Mouse (Mus musculus) megakaryocyte-erythroid progenitor cell, adult 5-6 weeks (primary cell): ENCODE measurements around the gene Bola2. TPM values are rescaled to one million over a fixed set of nuclear protein-coding genes. Genes with fewer than 3 reads are reported as not detected.

Experiments
- ATAC-seq: replicated peaks from 2 replicates; pipeline ENCODE4 v1.8.0; 2016; ENCODE audit warnings: mild to moderate bottlenecking, inconsistent platforms; ENCODE audit not compliant: severe bottlenecking, poor library complexity, low FRiP score, low TSS enrichment
- total RNA-seq, 2 experiments: library from RNA; stranded (forward) in 1 of 2; stranded (reverse) in 1 of 2; fragments of 200-1000, 215-1000 nt in 1 of 2; fragments of >200 nt in 1 of 2; fragmentation: Nextera tagmentation in 1 of 2; gene quantifications; 2 replicates each; pipeline ENCODE4 v1.2.3; 2014 to 2017

Gene Bola2
- total RNA-seq, 2 experiments from 2014 or later, result 179 to 212 TPM

- ATAC-seq, result no peak; the same call in 1 of the 2 replicates
These were observed 50.9 kb downstream of the Bola2 start for GRCm38 (mm10) chr7:126746066-126746465.

DNA sequence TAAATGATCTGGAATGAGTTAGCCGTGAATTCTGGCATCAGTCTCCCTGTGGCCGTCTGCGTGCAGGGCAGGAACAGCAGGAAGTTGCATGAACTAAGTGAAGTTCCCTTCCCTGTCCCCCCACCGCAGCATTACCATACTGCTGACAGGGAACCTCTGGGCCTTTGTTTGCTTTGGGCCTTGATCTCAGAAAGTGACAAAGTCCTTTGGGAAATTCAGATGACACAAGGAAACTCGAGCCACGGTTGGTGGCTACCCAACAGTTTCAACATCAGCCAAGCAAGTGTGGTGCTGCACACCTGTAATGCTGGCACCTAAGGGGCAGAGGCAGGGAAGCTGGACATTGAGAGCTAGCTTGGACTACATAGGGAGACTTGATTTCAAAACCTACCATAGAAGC is 51.6 kb downstream of the Bola2 start:
- ATAC-seq, result no peak

GRCm38 (mm10) chr7:126748824-126749223 is 53.6 kb downstream of the Bola2 start:
- no peak for ATAC-seq

Other genes starting within 250 kb of the Bola2 start
- gene Atp2a1, start 232.3 kb upstream of the Bola2 start, total RNA-seq (2014; fragmentation: Nextera tagmentation), result 2.3 TPM in 1 of 2 replicates, not detected in the other
- 0.15 and 0.61 TPM in 2 replicates for gene Atp2a1, start 232.3 kb upstream of the Bola2 start, total RNA-seq (2017)
- 24.8 and 49.2 TPM in 2 replicates for gene Sh2b1, start 220.0 kb upstream of the Bola2 start, total RNA-seq (2014; fragmentation: Nextera tagmentation)
- gene Sh2b1, start 220.0 kb upstream of the Bola2 start, total RNA-seq (2017), result 11.7 and 11.9 TPM in 2 replicates
- gene Tufm, start 208.0 kb upstream of the Bola2 start, total RNA-seq (2014; fragmentation: Nextera tagmentation), result 128 and 168 TPM in 2 replicates
- 92.9 and 141 TPM in 2 replicates for gene Tufm, start 208.0 kb upstream of the Bola2 start, total RNA-seq (2017)
- gene Atxn2l, start 192.0 kb upstream of the Bola2 start, total RNA-seq (2014; fragmentation: Nextera tagmentation), result 162 and 199 TPM in 2 replicates
- gene Atxn2l, start 192.0 kb upstream of the Bola2 start, total RNA-seq (2017), result 28.4 and 42.7 TPM in 2 replicates
- 193 and 244 TPM in 2 replicates for gene Eif3c, start 129.0 kb upstream of the Bola2 start, total RNA-seq (2014; fragmentation: Nextera tagmentation)
- gene Eif3c, start 129.0 kb upstream of the Bola2 start, total RNA-seq (2017), result 286 and 298 TPM in 2 replicates
- gene Apobr, start 110.5 kb upstream of the Bola2 start, total RNA-seq (2014; fragmentation: Nextera tagmentation), result 0.79 and 2.4 TPM in 2 replicates
- 0.89 and 2.4 TPM in 2 replicates for gene Apobr, start 110.5 kb upstream of the Bola2 start, total RNA-seq (2017)
- gene Cln3, start 109.6 kb upstream of the Bola2 start, total RNA-seq (2014; fragmentation: Nextera tagmentation), result 24.5 and 43.7 TPM in 2 replicates
- gene Cln3, start 109.6 kb upstream of the Bola2 start, total RNA-seq (2017), result 3.8 and 9.8 TPM in 2 replicates
- not detected in 2 replicates for gene Il27, start 100.5 kb upstream of the Bola2 start, total RNA-seq (2014; fragmentation: Nextera tagmentation)
- gene Il27, start 100.5 kb upstream of the Bola2 start, total RNA-seq (2017), result not detected in 2 replicates
- 6.3 TPM in 1 of 2 replicates, not detected in the other for gene Nupr1, start 64.5 kb upstream of the Bola2 start, total RNA-seq (2014; fragmentation: Nextera tagmentation)
- gene Nupr1, start 64.5 kb upstream of the Bola2 start, total RNA-seq (2017), result 2.7 and 9.9 TPM in 2 replicates
- 100 and 125 TPM in 2 replicates for gene Sgf29, start 46.1 kb upstream of the Bola2 start, total RNA-seq (2014; fragmentation: Nextera tagmentation)
- 37.4 and 51.0 TPM in 2 replicates for gene Sgf29, start 46.1 kb upstream of the Bola2 start, total RNA-seq (2017)
- not detected in 2 replicates for gene Sult1a1, start 19.0 kb upstream of the Bola2 start, total RNA-seq (2014; fragmentation: Nextera tagmentation)
- gene Sult1a1, start 19.0 kb upstream of the Bola2 start, total RNA-seq (2017), result not detected in 2 replicates
- 3.7 and 9.3 TPM in 2 replicates for gene Slx1b, start 383 bp downstream of the Bola2 start, total RNA-seq (2014; fragmentation: Nextera tagmentation)
- gene Slx1b, start 383 bp downstream of the Bola2 start, total RNA-seq (2017), result 2.9 and 3.0 TPM in 2 replicates
- gene Coro1a, start 12.4 kb downstream of the Bola2 start, total RNA-seq (2014; fragmentation: Nextera tagmentation), result 31.8 and 35.5 TPM in 2 replicates
- 40.7 and 41.2 TPM in 2 replicates for gene Coro1a, start 12.4 kb downstream of the Bola2 start, total RNA-seq (2017)
- 41.0 and 45.1 TPM in 2 replicates for gene Mapk3, start 64.2 kb downstream of the Bola2 start, total RNA-seq (2014; fragmentation: Nextera tagmentation)
- gene Mapk3, start 64.2 kb downstream of the Bola2 start, total RNA-seq (2017), result 17.5 and 20.1 TPM in 2 replicates
- gene Gdpd3, start 70.9 kb downstream of the Bola2 start, total RNA-seq (2014; fragmentation: Nextera tagmentation), result 0.26 and 2.5 TPM in 2 replicates
- gene Gdpd3, start 70.9 kb downstream of the Bola2 start, total RNA-seq (2017), result 0.09 TPM in 1 of 2 replicates, not detected in the other
- gene Ypel3, start 81.6 kb downstream of the Bola2 start, total RNA-seq (2014; fragmentation: Nextera tagmentation), result 26.6 and 40.6 TPM in 2 replicates
- 20.2 and 22.6 TPM in 2 replicates for gene Ypel3, start 81.6 kb downstream of the Bola2 start, total RNA-seq (2017)
- gene Tbx6, start 86.1 kb downstream of the Bola2 start, total RNA-seq (2014; fragmentation: Nextera tagmentation), result 0.69 and 3.1 TPM in 2 replicates
- not detected in 2 replicates for gene Tbx6, start 86.1 kb downstream of the Bola2 start, total RNA-seq (2017)
- gene Ppp4c, start 97.1 kb downstream of the Bola2 start, total RNA-seq (2014; fragmentation: Nextera tagmentation), result 176 and 189 TPM in 2 replicates
- gene Ppp4c, start 97.1 kb downstream of the Bola2 start, total RNA-seq (2017), result 104 and 127 TPM in 2 replicates
- 0.61 TPM in 1 of 2 replicates, not detected in the other for gene Fam57b, start 102.3 kb downstream of the Bola2 start, total RNA-seq (2014; fragmentation: Nextera tagmentation)
- 0.42 TPM in 1 of 2 replicates, not detected in the other for gene Fam57b, start 102.3 kb downstream of the Bola2 start, total RNA-seq (2017)
- not detected in 2 replicates for gene 4930451I11Rik, start 136.2 kb downstream of the Bola2 start, total RNA-seq (2014; fragmentation: Nextera tagmentation)
- gene 4930451I11Rik, start 136.2 kb downstream of the Bola2 start, total RNA-seq (2017), result not detected in 2 replicates
- gene Doc2a, start 152.0 kb downstream of the Bola2 start, total RNA-seq (2014; fragmentation: Nextera tagmentation), result not detected in 2 replicates
- gene Doc2a, start 152.0 kb downstream of the Bola2 start, total RNA-seq (2017), result not detected in 2 replicates
- 51.6 and 123 TPM in 2 replicates for gene Hirip3, start 166.6 kb downstream of the Bola2 start, total RNA-seq (2014; fragmentation: Nextera tagmentation)
- gene Hirip3, start 166.6 kb downstream of the Bola2 start, total RNA-seq (2017), result 327 and 333 TPM in 2 replicates
- 124 and 132 TPM in 2 replicates for gene Ino80e, start 167.0 kb downstream of the Bola2 start, total RNA-seq (2014; fragmentation: Nextera tagmentation)
- 29.4 and 45.6 TPM in 2 replicates for gene Ino80e, start 167.0 kb downstream of the Bola2 start, total RNA-seq (2017)
- gene Taok2, start 189.3 kb downstream of the Bola2 start, total RNA-seq (2014; fragmentation: Nextera tagmentation), result 36.1 and 44.2 TPM in 2 replicates
- gene Taok2, start 189.3 kb downstream of the Bola2 start, total RNA-seq (2017), result 22.1 and 25.1 TPM in 2 replicates
- gene Tmem219, start 227.5 kb downstream of the Bola2 start, total RNA-seq (2014; fragmentation: Nextera tagmentation), result 22.0 and 27.2 TPM in 2 replicates
- gene Tmem219, start 227.5 kb downstream of the Bola2 start, total RNA-seq (2017), result 9.2 and 17.9 TPM in 2 replicates
- gene Kctd13, start 233.5 kb downstream of the Bola2 start, total RNA-seq (2014; fragmentation: Nextera tagmentation), result 14.0 and 18.6 TPM in 2 replicates
- gene Kctd13, start 233.5 kb downstream of the Bola2 start, total RNA-seq (2017), result 9.0 and 22.1 TPM in 2 replicates